Mouse (Mus musculus) layer of hippocampus, adult 11-12 months (tissue): ENCODE data around the gene Adap2.
"Not testable (repeated sequence)": the region's sequence is repeated elsewhere in the genome, so short reads cannot be mapped to it uniquely, and the experiment has no call there.

ENCODE experiments used
- DNase-seq: peaks from one replicate; pipeline ENCODE4 v3.0.0; 2022; ENCODE audit warnings: low spot score

Adap2 gene

DNA sequence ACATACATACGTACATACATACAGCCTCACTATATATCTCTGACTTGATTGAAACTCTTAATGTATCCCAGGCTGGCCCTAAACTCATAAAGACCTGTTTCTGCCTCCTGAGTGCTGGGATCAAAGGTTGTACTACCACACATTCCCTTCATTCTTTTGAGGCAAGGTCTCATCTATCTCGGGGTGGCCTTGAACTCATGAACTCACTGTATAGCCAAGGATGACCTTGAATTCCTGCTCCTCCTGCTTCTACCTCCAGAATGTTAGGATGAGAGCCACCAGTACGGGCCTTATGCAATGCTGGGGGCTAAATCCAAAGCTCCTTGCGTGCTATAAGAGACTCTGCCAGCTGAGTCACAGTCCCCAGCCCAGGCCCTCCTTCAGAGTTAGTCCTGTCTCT, 7.1 kb downstream of the Adap2 start:
- DNase-seq: no peak

DNA sequence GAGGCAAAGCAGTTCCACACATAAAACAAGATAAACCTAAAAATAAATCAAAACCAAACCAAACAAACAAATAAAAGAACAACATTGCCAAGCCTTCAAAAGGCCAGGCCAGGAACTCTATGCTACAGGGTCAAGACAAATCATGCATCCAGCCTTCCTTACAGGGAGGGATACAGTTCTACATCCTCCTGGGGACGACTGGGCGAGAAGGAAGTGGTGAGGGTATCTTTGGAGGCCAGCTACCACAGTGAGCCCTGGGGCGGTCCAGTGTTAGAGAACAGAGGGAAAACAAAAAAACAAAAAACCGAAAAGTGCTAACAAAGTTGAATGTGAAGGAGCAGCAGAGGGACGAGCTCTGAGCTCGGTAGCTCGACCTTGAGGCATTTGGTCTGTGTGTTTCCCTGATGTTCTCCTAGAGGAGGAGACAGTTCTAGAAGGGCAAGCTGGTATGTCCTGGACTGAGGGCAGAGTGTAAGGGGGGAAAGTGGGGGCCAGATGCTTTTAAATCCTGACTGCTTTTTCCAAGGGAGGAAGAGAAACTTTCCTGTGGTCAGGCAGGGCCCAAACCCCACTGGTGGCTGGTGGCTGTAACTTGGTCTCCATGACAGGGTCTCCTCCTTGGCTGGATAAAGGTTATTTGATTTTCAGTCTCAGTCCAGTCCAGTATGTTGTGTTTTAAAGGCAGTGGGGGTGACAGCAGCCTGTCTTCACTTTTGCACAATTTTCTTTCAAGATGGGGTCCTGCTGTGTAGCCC, 9.6 kb downstream of the Adap2 start:
- DNase-seq: no peak

DNA sequence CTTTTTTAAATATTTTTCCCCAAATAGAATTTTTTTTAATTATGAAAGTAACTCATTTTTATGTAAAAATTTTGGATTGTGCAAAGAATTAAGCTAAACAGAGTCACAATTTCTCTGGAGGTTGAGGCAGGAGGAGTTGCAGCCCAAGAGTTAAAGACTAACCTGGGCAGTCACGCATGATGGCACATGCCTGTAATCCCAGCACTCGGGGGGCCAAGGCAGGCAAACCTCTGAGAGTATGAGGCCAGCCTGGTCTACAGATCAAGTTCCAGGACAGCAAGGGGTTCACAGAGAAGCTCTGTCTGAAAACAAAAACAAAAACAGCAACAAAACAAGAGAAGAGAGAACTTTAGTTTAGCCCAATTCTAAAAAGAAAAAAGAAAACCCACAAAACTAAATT, 10.3 kb downstream of the Adap2 start:
- no peak for DNase-seq

DNA sequence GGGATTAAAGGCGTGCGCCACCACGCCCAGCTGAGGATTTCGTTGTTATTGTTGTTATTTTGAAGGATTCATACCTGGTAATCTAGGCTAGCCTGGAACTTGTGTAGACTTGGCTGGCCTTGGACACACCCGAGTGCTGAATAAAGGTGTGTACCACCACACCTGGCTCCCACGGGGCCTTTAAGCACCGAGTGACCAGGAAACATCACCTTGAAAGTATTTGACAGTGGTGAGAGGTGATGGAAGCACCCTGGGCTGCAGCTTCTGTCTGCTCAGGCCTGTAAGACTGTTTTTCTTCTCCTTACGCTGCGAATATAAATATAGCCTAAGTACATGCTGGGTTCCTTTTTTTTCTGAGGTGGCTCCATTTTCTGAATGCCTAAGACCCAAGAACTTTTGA, 14.2 kb downstream of the Adap2 start:
- DNase-seq: no peak

DNA sequence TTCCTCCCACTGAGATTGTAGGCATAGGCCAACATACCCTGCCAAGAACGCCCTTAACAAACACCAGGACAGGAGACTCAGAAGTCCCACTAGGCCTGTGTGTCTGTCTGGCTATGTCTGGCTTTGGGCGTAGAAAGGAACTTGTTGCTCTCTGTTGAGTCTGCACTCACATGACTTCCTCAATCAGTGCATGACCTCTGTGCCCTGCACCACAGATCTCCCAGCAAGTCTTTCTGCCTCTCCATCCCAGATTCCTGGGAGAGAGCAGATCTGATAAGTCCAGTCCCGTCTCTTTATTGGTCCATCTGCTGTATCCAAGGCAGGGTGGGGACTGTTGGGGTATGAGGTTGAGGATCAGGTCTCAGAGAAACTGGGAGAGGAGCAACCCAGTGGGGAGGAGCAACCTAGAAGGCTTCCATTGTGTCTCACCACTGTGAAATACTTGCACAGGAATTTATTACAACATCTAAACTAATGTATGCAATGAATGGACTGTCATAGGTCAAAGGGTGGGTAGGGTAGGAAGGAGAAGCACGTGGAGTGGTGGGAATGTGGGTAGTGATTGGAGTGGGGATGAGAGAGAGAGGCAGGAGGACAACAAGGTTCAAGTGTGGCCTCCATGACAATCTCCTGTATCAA, 14.8 kb downstream of the Adap2 start:
- no peak for DNase-seq

DNA sequence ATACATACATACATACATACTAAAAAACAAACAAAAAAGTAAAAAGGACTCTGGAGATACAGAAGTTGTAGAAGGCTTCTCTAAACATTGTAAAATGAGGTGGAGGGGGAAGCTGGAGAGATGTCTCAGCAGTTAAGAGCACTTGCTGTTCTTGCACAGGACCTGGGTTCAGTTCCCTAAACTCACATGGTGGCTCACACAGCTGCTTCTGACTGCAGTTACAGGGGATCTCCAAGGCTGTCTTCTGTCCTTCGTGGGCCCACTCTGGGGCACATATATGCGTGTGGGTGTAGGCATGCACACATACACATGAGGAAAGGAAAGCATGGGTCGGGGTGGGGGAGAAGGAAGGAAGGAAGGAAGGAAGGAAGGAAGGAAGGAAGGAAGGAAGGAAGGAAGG, 15.7 kb downstream of the Adap2 start:
- DNase-seq: no peak

DNA sequence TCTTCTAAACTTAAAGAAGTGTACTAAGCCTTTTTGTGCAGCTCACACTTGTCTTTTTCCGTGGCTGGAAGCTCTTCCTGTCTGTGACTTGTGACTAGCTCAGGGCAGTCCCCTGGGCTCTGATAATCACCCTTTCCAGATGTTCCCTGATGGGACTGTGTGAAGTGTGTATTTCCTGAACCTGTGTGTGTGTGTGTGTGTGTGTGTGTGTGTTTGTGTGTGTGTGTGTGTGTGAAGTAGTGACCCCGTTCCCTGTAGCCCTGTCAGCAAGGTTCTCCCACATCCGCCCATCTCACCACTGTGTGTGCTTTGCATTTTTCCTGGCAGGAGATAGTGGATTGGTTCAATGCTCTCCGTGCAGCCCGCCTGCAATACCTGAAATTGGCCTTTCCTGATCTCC, 16.4 kb downstream of the Adap2 start:
- no peak for DNase-seq

DNA sequence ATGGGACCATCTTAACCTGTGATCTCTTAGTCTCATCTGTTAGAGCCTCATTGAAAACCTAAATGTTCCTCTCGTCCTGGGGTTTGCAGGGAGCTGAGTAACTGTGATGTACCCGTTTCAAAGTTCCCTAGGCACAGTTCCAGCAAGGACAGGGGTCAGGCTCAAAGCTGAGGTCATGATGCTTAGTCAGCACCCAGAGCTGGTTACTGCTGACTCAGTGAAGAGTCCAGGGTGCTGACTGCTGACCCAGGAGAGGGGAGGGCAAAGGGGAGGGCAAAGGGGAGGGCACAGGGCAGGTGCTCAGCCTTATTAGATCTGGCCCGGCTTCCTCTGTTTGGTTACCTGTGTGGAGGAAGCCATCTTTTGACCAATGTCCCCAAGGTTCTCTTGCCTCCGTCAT, 18.0 kb downstream of the Adap2 start:
- no peak for DNase-seq

DNA sequence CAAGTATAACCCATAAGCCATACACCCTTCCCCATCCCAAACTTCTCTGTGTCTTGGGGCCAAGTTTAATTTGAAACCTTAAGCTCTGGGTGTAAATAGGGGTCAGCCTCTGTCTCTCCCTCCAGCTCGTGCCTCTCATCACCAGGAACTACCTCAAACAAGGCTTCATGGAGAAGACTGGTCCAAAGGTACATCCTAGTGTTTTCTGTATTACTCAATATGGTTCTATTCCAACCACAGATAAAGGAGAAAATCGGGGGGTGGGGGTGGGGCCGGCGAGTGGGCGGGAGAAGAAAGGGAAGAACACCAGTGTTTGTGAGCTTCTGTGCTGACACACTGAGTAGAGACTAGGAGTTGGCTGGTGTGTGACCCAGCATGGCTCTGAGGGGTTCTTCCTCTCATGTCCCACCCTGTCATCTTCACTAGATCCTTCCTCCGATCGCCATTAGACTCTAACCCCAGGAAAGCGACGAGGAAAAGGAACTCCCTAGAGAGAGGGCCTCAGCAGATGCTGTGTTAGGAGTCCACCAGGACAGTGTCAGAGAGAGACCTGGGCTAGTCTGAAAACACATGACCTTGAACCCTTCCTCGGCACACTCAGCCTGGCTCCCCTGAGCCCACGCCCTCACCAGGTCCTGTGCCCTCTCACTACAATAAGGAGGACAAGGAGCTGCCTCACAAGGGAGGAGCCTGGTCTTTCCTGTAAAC, 20.2 kb downstream of the Adap2 start:
- no peak for DNase-seq

DNA sequence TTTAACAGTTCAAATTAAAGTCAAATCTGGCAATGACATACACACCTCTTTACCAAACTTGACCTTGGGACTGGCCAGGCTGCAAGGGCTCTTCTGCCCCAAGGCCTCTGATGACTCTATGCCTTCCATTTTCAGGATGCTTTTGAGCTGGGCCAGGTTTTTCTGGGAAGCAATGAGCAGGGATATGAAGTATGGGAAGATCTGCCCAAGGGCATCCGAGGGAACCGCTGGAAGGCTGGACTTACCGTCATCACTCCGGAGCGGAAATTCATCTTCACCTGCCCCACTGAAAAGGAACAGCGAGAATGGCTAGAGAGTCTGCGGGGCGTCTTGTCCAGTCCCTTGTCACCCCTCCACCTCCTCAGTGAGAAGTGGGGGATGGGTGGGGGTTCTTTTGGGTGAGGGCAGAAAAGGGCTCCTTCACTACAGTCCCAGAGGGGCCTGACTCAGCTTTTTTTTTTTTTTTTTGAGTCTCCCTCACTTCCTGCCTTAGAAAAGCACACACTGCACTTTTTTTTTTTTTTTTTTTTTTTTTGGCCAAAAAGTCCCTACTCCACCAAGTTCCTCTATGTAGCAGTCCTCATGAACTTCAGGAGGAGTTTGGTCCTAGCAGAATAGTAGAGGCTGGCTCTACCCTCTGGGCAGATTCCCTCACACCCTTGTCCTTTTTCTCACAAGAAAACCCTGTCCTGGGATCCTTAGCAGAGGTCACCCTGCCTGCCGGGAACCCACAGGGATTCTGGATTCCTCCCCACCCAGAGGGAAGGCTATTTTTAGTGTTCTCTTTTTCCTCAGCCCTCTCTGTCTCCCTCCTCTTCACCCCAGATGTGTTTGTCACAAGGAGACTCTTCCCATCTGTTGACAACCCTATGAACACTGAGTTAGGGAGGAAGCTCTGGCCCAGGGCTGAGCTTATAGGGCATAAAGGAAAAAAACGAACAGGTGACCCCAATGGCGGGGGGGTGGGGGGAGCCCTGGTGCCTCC, 23.3 kb downstream of the Adap2 start:
- DNase-seq: no peak

DNA sequence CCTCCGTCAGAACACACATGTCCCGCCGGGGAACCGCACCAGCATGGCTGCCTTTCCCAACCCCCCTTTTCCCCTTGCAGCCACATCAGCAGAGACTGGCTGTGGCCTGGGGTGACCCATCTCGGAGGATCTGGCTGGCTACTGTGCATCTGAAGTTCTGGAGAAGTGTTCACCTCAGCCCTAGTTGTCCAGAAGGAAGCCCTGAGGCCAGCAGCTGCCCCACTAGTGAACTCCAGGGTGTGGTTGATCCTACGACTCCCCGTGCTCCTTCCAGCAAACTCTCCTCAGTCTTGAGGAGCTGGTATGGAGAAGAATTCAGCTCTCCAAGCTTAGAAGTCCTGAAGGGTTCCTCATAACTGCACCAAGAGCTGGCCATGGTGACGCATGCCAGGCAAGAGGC, 24.4 kb downstream of the Adap2 start:
- no peak for DNase-seq

DNA sequence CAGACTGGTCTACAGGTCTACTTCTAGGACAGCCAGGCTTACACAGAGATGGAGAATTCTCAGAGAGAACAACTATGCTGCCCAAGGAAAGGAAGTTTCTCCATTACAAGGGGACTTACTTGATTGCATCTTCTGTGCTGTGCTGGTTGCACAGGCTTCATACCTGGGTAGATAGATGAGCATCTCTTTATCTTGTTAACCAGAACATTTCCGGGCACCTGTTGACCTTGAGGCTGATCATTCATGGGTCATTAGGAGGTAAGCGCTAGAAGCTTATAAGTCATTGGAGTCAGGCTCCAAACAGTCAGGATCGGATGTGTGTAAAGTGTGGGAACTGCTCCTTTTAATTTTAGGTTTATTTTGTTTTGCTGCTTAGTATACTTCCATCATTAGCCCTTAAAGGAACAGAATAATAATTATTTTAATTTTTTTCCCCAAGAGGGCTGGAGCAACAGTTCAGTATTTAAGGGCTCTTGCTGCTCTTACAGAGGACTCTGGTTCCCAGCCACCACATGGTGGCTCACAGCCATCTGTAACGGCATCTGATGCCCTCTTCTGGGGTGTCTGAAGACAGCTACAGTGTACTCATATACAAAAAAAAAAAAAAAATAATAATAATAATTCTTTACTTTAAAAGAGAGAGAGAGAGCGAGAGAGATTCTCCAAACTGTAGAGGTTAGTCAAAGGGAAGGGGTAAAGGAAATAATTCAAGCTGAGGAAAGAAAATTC, 27.3 kb downstream of the Adap2 start:
- DNase-seq: no peak

DNA sequence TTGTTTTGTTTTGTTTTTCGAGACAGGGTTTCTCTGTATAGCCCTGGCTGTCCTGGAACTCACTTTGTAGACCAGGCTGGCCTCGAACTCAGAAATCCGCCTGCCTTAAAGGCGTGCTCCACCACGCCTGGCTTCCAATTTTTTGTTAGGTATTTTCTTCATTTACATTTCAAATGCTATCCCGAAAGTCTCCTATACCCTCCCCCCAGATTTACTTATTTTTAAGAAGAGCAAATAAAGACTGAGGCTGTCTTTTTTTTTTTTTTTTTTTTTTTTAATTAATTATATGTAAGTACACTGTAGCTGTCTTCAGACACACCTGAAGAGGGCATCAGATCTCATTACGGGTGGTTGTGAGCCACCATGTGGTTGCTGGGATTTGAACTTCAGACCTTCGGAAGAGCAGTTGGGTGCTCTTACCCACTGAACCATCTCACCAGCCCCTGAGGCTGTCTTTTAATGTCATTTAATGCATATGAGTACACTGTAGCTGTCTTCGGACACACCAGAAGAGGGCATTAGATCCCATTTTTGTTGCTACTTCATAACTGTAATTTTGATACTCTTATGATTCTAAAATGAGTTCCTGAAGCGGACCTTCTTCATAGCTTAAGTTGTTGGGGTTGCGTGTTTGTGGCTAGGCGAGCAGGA, 29.3 kb downstream of the Adap2 start:
- not testable (repeated sequence) for DNase-seq

DNA sequence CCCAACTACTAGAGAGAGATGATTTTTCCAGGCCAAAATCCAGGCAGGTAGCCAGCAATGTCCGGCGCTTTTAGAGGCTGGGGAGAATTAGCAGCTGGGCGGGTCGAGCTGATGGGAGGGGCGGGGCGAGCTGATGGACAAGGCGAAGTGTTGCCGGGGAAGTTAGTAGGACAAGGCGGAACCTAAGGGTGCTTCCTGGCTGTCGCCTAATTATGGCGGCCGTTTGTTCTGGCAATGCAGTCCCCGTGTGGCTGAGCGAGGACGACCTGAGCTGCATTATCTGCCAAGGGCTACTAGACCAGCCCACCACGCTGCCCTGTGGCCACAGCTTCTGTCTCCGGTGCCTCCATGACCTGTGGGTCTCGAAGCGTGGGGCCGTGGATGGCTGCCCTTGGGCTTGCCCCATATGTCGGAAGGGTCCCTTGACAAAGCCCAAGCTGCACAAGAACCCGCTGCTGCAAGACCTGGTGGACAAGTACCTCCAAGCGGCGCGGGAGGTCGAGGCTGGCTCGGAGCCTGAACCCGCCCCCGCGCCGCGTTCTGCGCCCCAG, 29.9 kb downstream of the Adap2 start, which contains the start of gene Rnf135:
Gene Rnf135 (plus strand): TSS at position 147 of the 551 bp plus-strand sequence.
- peak; percentile 88 for DNase-seq

DNA sequence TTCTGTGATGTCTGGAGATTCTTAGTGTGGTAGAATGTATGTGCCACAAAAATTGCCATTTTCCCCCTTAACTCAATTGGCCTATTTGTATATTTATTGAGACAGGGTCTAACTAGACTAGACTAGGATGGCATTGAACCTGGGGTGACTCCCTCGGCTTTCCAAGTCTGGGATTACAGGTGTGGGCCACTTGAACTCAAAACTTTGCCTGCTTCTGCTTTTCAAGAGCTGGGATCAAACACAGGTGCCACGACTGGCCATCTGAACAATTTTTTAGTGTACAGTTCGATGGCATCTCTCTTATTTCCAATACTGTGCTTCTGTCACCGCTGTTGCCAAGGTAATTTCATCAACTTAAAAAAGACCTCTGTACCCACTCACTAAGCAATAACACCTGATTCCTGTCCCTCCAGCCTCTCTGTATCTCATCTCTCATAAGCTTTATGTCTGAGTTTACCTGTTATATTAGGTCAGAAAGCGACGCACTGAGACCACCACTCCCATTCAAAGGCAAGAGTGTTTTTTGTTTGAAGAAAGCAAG, 30.7 kb downstream of the Adap2 start:
- DNase-seq: no peak

DNA sequence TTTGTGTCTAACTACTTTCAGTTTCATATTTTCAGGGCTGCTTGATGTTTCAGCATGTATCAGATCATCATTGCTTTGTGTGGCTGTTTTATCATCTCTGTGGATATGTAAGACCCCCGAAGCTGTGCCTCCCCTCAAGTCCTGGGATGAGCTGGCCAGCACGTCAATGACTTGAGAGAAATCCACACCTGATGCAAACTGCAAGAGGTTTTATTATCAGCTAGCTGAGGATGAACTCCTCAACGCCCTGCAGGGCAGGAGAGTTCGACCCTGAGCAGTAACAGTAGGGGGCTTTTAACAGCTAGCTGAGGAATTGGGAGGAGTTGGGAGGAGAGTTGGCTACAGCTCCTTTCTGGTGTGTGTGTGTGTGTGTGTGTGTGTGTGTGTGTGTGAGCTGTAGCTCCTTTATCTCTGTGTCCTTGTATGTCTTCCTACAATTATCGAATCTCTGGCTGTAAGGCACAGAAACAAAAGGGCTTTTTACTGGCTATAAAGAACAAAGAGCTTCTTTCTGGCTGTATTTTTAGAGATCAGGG, 31.6 kb downstream of the Adap2 start:
- not testable (repeated sequence) for DNase-seq

DNA sequence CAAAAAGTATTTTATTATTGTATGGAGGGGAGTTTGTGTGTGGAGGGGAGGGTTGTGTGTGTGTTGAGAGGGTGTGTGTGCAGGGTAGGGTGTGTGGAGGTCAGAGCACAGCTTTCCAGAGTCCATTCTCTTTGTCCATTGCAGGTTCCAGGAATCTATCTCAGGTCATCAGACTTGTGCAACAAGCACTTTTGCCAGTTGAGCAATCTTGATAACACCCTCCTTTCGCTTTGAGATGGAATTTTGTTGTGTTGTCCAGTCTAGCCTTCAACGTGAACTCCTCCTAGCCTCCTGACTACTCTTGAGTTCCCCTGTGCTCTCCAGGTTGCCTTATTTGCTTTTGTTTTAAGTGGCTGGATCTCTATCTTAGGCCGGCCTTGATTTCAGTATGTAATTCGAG, 36.4 kb downstream of the Adap2 start:
- no peak for DNase-seq

DNA sequence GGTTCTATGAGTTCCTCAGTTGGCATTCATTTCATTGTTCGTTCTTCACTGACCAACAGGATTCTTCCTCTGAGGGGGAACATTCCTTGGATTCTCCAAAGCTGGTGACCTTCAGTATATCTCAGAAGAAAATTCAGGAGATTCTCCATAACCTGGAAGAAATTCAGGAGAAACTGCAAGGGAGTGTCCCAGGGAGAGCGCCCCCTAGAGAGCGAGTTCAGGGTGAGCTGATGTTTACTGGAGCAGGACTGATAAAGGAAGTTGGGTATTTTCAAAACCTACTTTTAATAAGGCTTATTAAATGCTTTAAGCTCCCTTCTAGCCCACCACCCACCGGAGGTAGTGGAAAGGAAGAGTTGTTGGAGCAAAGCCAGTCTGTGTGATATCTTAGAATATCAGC, 39.9 kb downstream of the Adap2 start:
- no peak for DNase-seq

DNA sequence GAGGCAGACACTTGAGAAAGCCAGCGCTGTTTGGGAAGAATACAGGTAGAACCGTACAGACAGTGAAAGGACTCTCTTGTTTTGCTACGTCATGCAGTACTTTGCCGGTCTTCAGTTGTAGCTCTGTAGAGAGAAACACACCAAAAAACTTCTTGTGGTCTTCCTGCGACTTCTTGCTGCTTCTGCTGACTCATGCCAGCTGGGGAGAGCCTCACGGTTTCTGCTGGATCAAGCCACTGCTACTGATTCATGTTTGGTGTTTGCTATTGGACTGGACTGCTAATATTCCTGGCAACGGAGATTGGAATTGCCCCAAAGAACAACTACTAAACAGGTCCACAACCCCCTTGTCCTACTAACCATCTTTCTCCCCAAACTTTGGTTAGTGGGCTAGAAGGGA, 42.4 kb downstream of the Adap2 start:
- no peak for DNase-seq

DNA sequence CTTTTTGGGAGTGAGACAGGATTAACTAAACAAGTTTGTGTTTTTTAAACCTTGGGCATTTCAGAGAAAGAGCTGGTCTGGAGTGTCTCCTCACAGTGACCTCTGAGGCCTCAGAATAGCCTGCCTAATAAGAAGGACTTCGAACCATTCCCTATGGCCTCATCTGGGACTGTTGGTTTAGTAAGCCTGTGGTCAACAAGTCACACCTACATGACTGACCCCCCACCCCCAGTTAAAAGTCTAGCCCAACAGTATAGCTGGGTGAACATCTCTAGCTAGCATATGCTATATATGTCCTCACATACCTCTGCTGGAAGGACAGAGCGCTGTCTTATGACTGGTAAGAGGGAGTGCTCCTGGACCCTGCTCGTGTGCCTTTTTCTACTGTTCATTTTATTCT, 45.4 kb downstream of the Adap2 start:
- DNase-seq: no peak
